Mouse (Mus musculus): ENCODE data around the gene Tmpo. TPM values are rescaled to one million over a fixed set of nuclear protein-coding genes. Genes with fewer than 3 reads are reported as not detected.

Gene Tmpo
- polyA plus RNA-seq, 1 experiment from 2014 or later = 234 TPM

DNA sequence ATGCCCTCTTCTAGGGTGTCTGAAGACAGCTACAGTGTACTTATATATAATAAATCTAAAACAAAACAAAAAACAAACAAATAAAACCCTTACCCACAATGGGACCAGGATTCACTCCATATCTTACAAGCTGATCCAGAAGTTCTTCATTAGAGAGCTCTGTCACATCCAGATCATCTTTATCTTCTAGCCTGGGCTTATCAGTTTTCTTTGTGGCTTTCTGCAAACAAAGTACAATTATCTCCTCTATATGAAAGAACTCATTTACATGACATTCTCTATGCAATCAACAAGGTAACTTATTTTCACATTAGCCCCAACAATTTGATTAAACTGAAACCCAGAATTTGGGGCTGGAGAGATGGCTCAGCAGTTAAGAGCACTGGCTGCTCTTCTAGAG lies 15.3 kb downstream of the Tmpo start:
- H3K27me3 ChIP-seq (ENCODE audit: insufficient read depth, poor library complexity, severe bottlenecking) = no peaks in the 10 kb centered on the region
- H3K27ac ChIP-seq = no peak overlapping the region
- H3K36me3 ChIP-seq = peaks cover 72% of the 10 kb centered on the region
- peaks cover 28% of the 10 kb centered on the region for H3K4me1 ChIP-seq (replicated peaks)
- no peak overlapping the region for H3K4me3 ChIP-seq
- H3K9me3 ChIP-seq = no peaks in the 10 kb centered on the region
- no peak for DNase-seq (ENCODE audit: low spot score)

DNA sequence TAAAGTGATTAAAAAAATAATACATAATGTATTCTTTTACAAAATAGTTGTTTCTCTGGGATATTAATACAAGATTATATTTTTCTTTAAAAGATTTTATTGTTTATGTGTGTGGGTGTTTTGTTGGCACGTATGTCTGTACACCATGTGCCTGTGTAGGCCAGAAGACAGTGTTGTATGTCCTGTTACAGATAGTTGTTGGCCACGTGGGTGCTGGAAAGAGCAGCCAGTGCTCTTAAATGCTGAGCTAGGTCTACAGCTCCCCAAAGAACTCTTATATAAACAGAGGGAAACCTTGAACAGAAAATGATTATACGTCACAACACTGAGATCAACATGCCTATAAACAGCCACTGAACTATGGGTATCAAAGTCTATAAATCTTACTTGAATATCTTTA lies 16.6 kb downstream of the Tmpo start:
- Histone ChIP-seq H3K27ac (no peak overlapping the region), H3K4me3 (no peak overlapping the region), H3K27me3 (ENCODE audit: insufficient read depth, poor library complexity, severe bottlenecking) (no peaks in the 10 kb centered on the region), H3K36me3 (peaks cover 85% of the 10 kb centered on the region), H3K4me1 (replicated peaks) (peaks cover 28% of the 10 kb centered on the region), H3K9me3 (no peaks in the 10 kb centered on the region)
- no peak for DNase-seq (ENCODE audit: low spot score)
- 85% methylated on average over 3 of the region's 3 CpGs for WGBS

DNA sequence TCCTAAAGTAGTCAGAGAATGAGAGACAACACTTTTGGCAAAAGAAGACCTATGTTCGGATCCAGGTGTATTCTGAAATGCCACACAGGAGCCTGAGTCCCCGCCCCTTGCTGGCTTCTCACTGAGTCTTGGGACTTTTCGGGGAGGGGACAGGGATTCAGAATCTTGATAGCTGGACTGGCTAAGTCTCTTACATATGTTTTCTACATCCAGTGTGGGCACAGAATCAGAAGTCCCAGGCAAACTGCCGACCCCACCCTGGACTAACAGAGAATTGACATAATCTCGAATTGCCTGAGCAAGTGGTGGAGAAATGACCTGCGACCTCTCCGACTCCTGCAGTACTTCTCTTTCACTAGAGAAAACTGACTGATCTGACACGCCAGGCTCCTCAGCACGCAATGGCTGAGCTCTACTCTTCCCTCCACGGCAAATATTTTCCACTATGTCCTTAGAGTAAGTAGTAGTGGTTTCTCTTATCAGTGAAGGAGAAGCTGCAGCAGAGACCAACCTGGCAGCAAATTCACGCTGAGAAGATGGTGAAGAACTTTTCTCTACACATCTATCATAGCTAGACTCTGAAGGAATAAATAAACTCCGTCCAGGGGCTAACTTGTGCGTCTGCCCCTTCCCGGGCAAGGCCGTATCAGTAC lies 18.5 kb downstream of the Tmpo start:
- H3K27me3 ChIP-seq (ENCODE audit: insufficient read depth, poor library complexity, severe bottlenecking) = no peaks in the 10 kb centered on the region
- H3K4me1 ChIP-seq (replicated peaks) = peaks cover 9% of the 10 kb centered on the region
- peaks cover 93% of the 10 kb centered on the region for H3K36me3 ChIP-seq
- no peak overlapping the region for H3K27ac ChIP-seq
- DNase-seq (ENCODE audit: low spot score) = no peak
- 92% methylated on average over 15 of the region's 15 CpGs for WGBS
- no peaks in the 10 kb centered on the region for H3K9me3 ChIP-seq
- H3K4me3 ChIP-seq = no peak overlapping the region

DNA sequence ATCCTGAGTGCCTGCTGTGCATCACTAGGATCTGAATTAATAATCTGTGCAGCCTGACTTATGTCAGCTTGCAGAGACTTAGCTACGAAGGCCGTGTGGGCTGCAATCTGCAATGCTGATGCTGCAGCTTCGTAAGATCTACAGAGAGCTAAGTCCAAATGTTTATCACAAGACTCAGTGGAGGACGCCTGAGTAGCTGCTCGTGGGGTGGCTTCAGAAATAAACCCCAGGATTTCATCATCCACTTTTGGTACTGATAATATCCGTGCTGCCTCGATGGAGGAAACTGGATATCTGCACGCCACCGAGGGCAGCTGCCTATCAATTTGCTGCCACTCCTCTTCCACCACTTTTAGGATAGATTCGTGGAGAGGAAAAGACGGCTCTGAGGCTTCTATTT lies 19.0 kb downstream of the Tmpo start:
- H3K4me1 ChIP-seq (replicated peaks) = peaks cover 3% of the 10 kb centered on the region
- peaks cover 96% of the 10 kb centered on the region for H3K36me3 ChIP-seq
- 94% methylated on average over 11 of the region's 11 CpGs for WGBS
- H3K27ac ChIP-seq = no peak overlapping the region
- H3K9me3 ChIP-seq = no peaks in the 10 kb centered on the region
- DNase-seq (ENCODE audit: low spot score) = no peak
- H3K4me3 ChIP-seq = no peak overlapping the region
- H3K27me3 ChIP-seq (ENCODE audit: insufficient read depth, poor library complexity, severe bottlenecking) = no peaks in the 10 kb centered on the region

DNA sequence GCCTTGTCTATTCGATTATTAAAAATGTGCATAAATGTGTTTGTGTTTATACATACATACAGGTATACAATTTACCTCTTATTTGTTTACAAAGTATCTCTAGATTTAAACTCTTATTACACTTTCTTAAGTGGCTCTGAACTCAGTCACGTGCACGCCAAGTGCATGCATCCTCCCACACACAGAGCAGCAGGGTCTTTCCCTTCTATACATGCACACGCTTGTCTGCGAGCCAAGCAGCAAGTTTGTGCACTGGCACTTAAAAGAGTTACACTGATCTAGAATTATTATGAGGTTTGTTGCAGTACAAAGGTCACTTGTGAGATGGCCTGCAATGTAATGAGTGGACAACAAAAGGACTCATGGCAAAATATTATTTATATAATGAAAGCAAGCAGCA lies 20.1 kb downstream of the Tmpo start:
- no peaks in the 10 kb centered on the region for H3K4me1 ChIP-seq (replicated peaks)
- no peak overlapping the region for H3K27ac ChIP-seq
- no peak for DNase-seq (ENCODE audit: low spot score)
- H3K9me3 ChIP-seq = no peaks in the 10 kb centered on the region
- WGBS = 96% methylated on average over 5 of the region's 5 CpGs
- H3K36me3 ChIP-seq = peaks cover 100% of the 10 kb centered on the region
- no peaks in the 10 kb centered on the region for H3K27me3 ChIP-seq (ENCODE audit: insufficient read depth, poor library complexity, severe bottlenecking)
- H3K4me3 ChIP-seq = no peak overlapping the region

DNA sequence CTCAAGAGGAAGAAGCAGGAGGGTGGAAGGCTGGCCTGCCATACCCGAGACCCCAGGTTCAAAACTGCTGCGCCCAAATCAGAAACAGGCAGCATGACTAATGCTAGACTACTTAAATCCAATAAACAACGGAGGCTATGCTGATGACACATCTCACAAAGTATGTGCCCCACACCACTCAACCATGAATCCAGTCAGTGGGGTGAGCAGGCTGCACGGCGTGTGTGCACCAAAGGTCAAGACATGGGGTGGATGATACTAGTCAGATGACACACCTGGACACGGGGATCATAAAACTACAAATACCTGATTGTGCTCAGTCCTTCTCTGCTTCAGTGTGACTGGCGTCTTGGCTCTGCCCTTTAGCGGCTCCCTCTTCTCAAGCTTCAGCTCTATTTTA lies 22.7 kb downstream of the Tmpo start:
- WGBS = 94% methylated on average over 8 of the region's 8 CpGs
- no peaks in the 10 kb centered on the region for H3K4me1 ChIP-seq (replicated peaks)
- H3K4me3 ChIP-seq = no peak overlapping the region
- no peaks in the 10 kb centered on the region for H3K27me3 ChIP-seq (ENCODE audit: insufficient read depth, poor library complexity, severe bottlenecking)
- DNase-seq (ENCODE audit: low spot score) = no peak
- H3K36me3 ChIP-seq = peaks cover 100% of the 10 kb centered on the region
- no peak overlapping the region for H3K27ac ChIP-seq
- H3K9me3 ChIP-seq = no peaks in the 10 kb centered on the region

DNA sequence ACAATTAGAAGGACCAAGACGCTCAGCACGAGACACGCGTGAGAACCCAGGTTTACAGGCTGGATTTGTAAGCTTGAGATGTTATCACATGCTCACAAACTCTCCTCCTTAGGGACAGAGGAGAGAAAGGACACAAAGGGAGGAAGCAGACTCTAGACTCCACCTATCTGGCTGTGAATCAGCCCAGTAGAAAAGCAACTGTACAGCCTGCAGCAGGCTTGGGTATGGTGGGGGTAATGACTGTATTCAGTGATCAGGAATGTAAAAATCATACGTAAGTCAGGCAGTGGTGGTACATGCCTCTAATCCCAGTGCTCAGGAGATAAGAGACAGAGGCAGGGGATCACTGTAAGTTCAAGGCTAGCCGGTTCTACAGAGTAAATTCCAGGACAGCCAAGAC lies 24.8 kb downstream of the Tmpo start:
- H3K27me3 ChIP-seq (ENCODE audit: insufficient read depth, poor library complexity, severe bottlenecking) = no peaks in the 10 kb centered on the region
- no peak overlapping the region for H3K4me3 ChIP-seq
- H3K27ac ChIP-seq = no peak overlapping the region
- H3K4me1 ChIP-seq (replicated peaks) = no peaks in the 10 kb centered on the region
- DNase-seq (ENCODE audit: low spot score) = no peak
- no peaks in the 10 kb centered on the region for H3K9me3 ChIP-seq
- H3K36me3 ChIP-seq = peaks cover 99% of the 10 kb centered on the region
- WGBS = 96% methylated on average over 6 of the region's 6 CpGs

DNA sequence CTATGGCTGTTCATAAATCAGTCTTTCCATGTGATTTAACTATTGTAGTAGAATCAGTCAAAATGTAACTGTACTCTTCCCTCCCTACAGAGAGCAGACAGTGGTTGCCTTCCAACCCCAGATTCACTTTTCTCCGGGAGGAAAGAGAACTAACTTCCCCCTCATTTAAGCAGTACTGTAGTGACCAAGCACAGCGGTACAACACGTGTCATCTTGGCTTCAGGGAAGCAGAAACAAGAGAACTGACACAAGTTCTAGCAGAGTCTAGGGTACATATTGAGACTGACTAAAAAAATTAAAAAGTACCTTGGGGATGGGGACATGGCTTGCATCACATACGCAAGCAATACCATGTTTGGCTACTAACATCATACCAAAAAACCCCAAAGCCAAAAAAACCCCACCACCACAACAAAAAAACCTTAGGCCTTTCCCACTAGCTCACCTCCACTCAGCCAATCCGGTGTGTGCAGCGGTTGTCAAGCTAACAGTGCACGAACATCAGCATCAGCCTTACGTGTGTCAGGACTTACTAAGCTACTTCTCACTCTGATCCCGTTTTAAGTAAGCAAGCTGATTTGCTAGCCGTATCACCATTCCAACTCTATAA lies 27.1 kb downstream of the Tmpo start:
- Histone ChIP-seq H3K4me1 (replicated peaks) (no peaks in the 10 kb centered on the region), H3K27ac (no peak overlapping the region), H3K27me3 (ENCODE audit: insufficient read depth, poor library complexity, severe bottlenecking) (no peaks in the 10 kb centered on the region), H3K9me3 (no peaks in the 10 kb centered on the region), H3K4me3 (no peak overlapping the region), H3K36me3 (peaks cover 99% of the 10 kb centered on the region)
- DNase-seq (ENCODE audit: low spot score) = no peak
- 94% methylated on average over 10 of the region's 10 CpGs for WGBS

DNA sequence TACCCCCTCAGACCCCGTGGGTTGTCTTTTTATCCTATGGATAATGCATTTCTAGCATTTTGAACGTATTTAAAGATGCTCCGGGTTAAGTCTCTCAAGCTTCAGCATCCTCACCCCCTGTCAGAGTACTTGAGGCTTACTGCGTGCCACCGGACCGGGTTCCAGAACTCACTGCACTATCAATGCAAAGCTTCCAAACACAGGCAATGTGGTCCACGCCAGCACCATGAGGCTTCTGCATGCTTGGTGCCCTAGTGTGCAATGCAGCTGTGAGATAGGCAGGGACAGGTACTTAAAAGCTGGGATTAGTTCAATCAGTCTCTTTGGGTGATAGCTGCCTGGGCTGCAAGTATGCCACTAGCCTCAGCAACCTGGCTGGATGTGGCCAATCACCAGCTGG lies 35.7 kb downstream of the Tmpo start:
- no peaks in the 10 kb centered on the region for H3K4me1 ChIP-seq (replicated peaks)
- H3K36me3 ChIP-seq = peaks cover 60% of the 10 kb centered on the region
- H3K9me3 ChIP-seq = no peaks in the 10 kb centered on the region
- H3K4me3 ChIP-seq = no peak overlapping the region
- DNase-seq (ENCODE audit: low spot score) = no peak
- WGBS = 95% methylated on average over 7 of the region's 7 CpGs
- H3K27ac ChIP-seq = no peak overlapping the region
- no peaks in the 10 kb centered on the region for H3K27me3 ChIP-seq (ENCODE audit: insufficient read depth, poor library complexity, severe bottlenecking)

DNA sequence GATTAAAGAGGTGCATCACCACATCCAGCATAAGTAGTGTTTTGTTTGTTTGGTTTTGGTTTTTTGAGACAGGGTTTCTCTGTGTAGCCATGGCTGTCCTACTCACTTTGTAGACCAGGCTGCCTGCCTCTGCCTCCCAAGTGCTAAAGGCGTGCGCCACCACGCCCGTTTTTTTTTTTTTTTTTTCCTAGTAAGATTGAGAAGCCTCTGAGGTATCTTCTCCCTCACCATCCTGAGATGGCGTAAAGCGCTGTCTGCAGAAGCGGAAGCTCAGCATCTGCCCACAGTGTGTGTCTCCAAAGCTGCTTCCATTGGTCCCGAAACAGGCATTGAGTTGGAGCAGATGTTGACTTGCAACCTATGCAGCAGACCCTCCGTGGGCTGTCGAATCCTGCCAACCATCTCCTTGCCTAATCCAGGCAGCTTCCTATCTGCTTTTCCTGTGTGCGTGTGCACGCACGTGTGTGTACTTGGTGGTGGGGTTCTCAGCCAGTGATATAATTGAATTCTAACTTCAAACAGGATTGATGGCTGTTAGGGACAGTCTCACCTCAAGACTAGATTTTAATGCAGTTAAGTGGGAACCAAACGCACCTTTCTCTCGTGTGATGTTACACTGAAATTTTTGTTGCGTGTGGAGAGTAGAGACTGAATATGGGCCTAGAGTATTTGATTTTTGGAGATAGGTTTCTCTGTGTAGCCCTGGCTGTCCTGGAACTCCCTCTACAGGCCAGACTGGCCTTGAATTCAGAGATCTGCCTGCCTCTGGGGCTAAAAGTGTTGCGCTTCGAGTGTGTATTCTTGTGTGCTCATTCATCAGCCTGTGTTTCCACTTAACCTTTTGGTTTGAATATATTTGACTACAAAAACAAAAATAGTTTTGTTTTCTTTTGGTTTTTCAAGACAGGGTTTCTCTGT lies 37.5 kb downstream of the Tmpo start:
- Histone ChIP-seq H3K27me3 (ENCODE audit: insufficient read depth, poor library complexity, severe bottlenecking) (no peaks in the 10 kb centered on the region), H3K9me3 (no peaks in the 10 kb centered on the region), H3K4me3 (no peak overlapping the region), H3K36me3 (peaks cover 42% of the 10 kb centered on the region), H3K27ac (no peak overlapping the region), H3K4me1 (replicated peaks) (no peaks in the 10 kb centered on the region)
- WGBS = 77% methylated on average over 18 of the region's 18 CpGs
- no peak for DNase-seq (ENCODE audit: low spot score)

DNA sequence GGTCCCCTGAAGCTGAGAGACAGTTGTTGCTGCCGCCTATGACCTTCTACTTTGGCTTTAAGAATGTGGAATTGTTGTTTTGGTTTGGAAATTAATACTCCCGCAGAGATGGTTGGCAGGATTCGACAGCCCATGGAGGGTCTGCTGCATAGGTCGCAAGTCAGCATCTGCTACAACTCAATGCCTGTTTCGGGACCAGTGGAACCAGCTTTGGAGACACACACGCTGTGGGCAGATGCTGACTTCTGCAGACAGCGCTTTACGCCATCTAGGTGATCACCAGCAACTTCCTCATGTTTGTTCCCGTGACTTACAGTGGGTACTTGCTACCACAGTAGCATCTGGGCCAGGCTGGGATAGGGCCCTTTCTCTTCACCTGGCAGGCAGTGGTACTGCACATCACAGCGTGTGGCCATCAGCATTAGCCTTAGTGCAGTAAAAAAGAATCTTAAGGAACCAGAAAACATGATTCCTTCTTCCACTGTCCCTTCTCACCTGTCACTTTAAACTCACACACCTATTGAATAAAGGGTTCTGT lies 38.4 kb downstream of the Tmpo start:
- H3K9me3 ChIP-seq = no peaks in the 10 kb centered on the region
- 66% methylated on average over 10 of the region's 10 CpGs for WGBS
- no peak overlapping the region for H3K4me3 ChIP-seq
- no peak for DNase-seq (ENCODE audit: low spot score)
- H3K27me3 ChIP-seq (ENCODE audit: insufficient read depth, poor library complexity, severe bottlenecking) = no peaks in the 10 kb centered on the region
- no peak overlapping the region for H3K27ac ChIP-seq
- H3K36me3 ChIP-seq = peaks cover 33% of the 10 kb centered on the region
- H3K4me1 ChIP-seq (replicated peaks) = peaks cover 2% of the 10 kb centered on the region; the same call in 1 of the 2 replicates

DNA sequence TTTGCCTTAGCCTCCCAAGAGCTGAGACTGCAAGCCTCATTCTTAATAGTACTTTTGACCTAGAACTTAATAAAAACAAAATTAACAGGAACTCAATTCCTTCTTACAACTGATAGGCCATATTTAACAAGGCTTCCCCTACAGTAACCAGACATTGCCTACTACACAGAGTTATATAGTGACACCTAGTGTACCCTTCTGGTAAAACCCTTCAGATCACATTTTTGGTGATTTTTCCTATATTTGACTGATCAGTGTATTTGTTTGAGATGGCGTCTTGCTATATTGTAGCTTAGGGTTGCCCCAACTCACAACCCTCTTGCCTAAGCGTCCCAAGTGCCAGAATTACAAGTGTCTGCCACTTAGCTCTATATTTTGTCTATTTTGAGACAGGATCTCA lies 39.6 kb downstream of the Tmpo start:
- Histone ChIP-seq H3K9me3 (no peaks in the 10 kb centered on the region), H3K27ac (no peak overlapping the region), H3K36me3 (peaks cover 22% of the 10 kb centered on the region), H3K4me3 (no peak overlapping the region), H3K4me1 (replicated peaks) (peaks cover 5% of the 10 kb centered on the region; the same call in 1 of the 2 replicates), H3K27me3 (ENCODE audit: insufficient read depth, poor library complexity, severe bottlenecking) (no peaks in the 10 kb centered on the region)
- DNase-seq (ENCODE audit: low spot score) = no peak
- 49% methylated on average over 2 of the region's 2 CpGs for WGBS

All from hindbrain, embryonic 10.5 days (tissue).